Mouse (Mus musculus) liver, embryonic 18 days (tissue): Measurements from ENCODE around the gene Suox. TPM values are rescaled to one million over a fixed set of nuclear protein-coding genes. Genes with fewer than 3 reads are reported as not detected.

ENCODE experiments used
- polyA plus RNA-seq: library from polyadenylated mRNA; depleted of rRNA; stranded (reverse); fragments of >200 nt; gene quantifications from 2 replicates; pipeline ENCODE4 v1.2.3, GENCODE M21; 2012; rRNA removed

Gene Suox
- polyA plus RNA-seq, result 6.8 and 8.7 TPM in 2 replicates

DNA sequence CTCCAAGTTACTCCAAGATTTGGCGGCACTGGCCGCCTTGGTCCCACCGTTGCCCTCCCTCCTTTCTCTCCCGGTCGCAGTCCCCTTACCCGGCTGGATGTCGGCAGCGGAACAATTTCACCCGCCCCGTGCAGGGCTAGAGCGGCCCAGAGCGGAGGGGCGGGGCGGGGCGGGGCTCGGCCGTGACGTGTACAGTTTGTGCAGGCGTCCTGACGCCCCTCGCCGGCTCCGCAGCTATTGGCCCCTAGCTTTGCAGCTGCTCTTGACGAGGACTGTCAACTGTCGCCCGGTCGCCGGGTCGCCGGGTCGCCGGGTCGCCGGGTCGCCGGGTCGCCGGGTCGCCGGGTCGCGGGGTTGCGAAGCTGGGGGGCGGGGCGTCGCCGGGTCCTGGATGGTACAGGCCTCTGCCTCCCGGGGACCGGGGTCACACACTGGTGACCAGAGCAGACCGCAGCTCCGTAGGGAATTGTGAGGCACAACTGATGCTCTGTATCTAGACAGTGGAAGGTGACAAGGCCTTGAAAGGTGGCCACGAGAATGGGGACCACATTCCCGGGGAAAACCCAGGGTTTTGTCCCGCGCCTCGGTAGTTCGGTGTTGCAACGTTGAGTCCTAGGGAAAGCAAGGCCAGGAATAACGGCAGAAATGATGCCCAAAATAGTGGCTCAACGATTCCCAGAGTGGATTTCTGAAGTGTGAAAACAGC is at the start of gene Suox:
Gene Suox (minus strand): TSS at position 311 of the 706 bp plus-strand sequence.

GRCm38 (mm10) chr10:128704491-128705316 is 30.8 kb upstream of the Suox start, which contains the start of gene Cdk2:
Gene Cdk2 (minus strand): TSS chr10:128705031.

GRCm38 (mm10) chr10:128703895-128704294 is 30.0 kb upstream of the Suox start, which contains the start of gene Pmel:
Gene Pmel (plus strand): TSS chr10:128704195.

GRCm38 (mm10) chr10:128695992-128696807 is 22.3 kb upstream of the Suox start, which contains the start of gene Rab5b:
Gene Rab5b (minus strand): TSS chr10:128696264.

DNA sequence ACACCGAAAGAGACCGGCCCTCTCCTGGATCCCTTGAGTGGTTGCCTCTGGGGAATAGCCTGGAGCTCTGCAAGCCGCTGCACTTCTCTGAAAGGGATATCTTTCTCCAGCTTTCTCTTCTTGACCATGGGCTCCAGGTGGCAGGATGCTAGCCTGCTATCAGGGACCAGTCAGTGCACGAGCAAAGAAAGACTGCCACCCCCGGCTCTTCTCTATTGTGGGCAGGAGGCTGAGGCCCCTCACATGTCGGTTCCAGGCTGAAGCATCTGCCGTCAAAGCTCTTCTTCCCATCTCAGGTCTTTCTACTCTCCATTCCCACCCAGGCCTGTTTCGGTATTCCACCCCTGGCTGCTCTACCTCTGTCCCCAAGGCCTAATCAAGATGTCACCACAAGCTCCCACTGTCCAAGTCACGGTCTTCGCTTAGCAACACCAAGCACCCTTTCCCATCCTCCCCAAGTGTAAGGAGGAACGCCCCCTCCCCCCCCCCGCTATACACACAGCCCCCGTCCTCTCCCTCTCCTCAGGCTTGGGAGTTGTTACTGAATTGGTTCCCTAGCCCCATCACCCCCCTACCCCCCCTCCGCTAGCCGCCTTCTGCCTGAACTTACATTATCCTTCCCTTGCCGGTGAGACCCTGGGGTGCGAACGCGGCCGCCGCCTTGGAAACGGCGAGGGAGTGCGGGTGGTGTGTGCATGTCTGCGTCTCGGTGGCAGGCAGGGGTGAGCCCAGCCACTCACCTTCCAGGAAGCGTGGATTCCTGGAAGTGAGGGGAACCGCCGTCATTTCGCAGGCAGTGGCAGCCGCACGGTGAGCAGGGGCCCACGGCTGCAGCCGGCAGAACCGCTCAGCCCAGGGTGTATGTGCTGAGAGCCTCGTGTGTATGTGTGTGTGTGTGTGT is 28.5 kb downstream of the Suox start, which contains the start of gene Ikzf4:
Gene Ikzf4 (minus strand): TSS at position 881 of the 901 bp plus-strand sequence.

DNA sequence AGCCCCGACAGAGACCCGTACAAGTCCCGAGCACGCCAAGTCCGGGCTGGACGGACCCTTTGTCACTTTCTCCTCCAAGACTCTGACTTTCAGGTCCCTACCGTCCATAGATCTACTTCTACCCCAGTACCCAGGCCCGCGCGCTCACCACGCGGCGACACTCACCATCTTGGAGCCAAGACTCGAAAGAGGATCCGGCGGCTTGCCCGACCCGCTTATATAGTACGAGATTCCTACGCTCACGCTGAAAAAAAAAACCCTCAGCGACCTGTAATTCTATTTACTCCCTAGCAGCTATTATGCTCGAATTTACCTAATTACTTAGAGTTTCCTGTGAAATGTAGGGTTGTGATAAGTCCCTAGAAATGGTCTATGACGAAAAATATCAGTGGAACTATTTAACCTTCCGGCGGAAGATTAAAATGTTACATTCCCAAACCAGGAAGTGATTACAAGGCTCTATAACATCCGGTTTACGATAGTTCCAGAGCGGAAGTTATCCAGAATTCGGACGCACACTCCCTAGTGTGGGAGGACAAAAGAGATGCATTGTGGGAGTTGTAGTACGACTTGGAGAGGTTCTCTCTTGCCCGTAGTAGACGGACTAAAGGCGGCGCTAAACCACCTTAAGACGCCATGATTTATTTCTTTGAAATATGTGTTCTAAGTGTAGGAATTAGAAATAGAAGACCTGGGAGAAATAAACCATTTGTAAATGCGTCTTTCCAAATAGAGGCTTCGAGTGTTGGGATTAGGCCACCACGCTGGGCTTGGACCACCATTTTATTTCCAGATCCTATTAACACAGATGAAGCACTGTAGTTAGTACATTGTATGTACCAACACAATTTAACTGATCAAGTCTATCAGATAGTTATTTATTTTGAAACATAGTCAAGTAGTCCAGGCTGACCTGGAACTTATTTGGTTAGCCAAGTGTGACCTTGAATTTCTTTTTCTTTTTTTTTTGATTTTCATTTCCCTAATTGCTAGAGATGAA is 47.3 kb downstream of the Suox start, which contains the start of gene Rps26:
Gene Rps26 (minus strand): TSS at position 437 of the 1,000 bp plus-strand sequence.

Other genes with a start within 250 kb of the Suox start
- 25.6 and 31.2 TPM in 2 replicates for gene Smarcc2, start 214.8 kb downstream of the Suox start, polyA plus RNA-seq
- 627 and 720 TPM in 2 replicates for gene Myl6, start 179.9 kb downstream of the Suox start, polyA plus RNA-seq
- gene Myl6b, start 175.4 kb downstream of the Suox start, polyA plus RNA-seq, result 0.53 and 0.67 TPM in 2 replicates
- 10.8 and 12.1 TPM in 2 replicates for gene Esyt1, start 148.2 kb downstream of the Suox start, polyA plus RNA-seq
- 4.0 and 4.5 TPM in 2 replicates for gene Zc3h10, start 126.3 kb downstream of the Suox start, polyA plus RNA-seq
- 1,648 and 2,151 TPM in 2 replicates for gene Rpl41, start 124.8 kb downstream of the Suox start, polyA plus RNA-seq
- gene Pa2g4, start 108.1 kb downstream of the Suox start, polyA plus RNA-seq, result 67.0 and 72.0 TPM in 2 replicates
- gene Erbb3, start 84.4 kb downstream of the Suox start, polyA plus RNA-seq, result 7.5 and 8.2 TPM in 2 replicates
- gene Rps26, start 47.3 kb downstream of the Suox start, polyA plus RNA-seq, result 667 and 775 TPM in 2 replicates
- gene Ikzf4, start 28.1 kb downstream of the Suox start, polyA plus RNA-seq, result 0.72 and 1.2 TPM in 2 replicates
- 32.7 and 34.3 TPM in 2 replicates for gene Rab5b, start 22.2 kb upstream of the Suox start, polyA plus RNA-seq
- 0.49 and 0.59 TPM in 2 replicates for gene Pmel, start 30.1 kb upstream of the Suox start, polyA plus RNA-seq
- gene Cdk2, start 31.0 kb upstream of the Suox start, polyA plus RNA-seq, result 31.5 and 32.7 TPM in 2 replicates
- gene Dgka, start 70.8 kb upstream of the Suox start, polyA plus RNA-seq, result 4.4 and 4.6 TPM in 2 replicates
- gene Pym1, start 73.8 kb upstream of the Suox start, polyA plus RNA-seq, result 15.6 and 15.9 TPM in 2 replicates
- gene Mmp19, start 116.8 kb upstream of the Suox start, polyA plus RNA-seq, result 11.1 and 11.9 TPM in 2 replicates
- gene Dnajc14, start 130.0 kb upstream of the Suox start, polyA plus RNA-seq, result 6.7 and 6.8 TPM in 2 replicates
- 2.8 and 3.0 TPM in 2 replicates for gene Tmem198b, start 130.3 kb upstream of the Suox start, polyA plus RNA-seq
- 46.5 and 49.9 TPM in 2 replicates for gene Sarnp, start 143.3 kb upstream of the Suox start, polyA plus RNA-seq
- gene Ormdl2, start 147.6 kb upstream of the Suox start, polyA plus RNA-seq, result 54.1 and 59.0 TPM in 2 replicates
- 0.09 and 0.11 TPM in 2 replicates for gene Gdf11, start 217.6 kb upstream of the Suox start, polyA plus RNA-seq
- gene Cd63, start 226.9 kb upstream of the Suox start, polyA plus RNA-seq, result 56.7 and 68.3 TPM in 2 replicates
- gene Rdh5, start 248.8 kb upstream of the Suox start, polyA plus RNA-seq, result 23.6 and 27.6 TPM in 2 replicates
- 126 and 132 TPM in 2 replicates for gene Bloc1s1, start 250.0 kb upstream of the Suox start, polyA plus RNA-seq